Mouse (Mus musculus) adrenal gland, adult 2 months (tissue): Measurements from ENCODE around the gene Gm21762. TPM values are rescaled to one million over a fixed set of nuclear protein-coding genes. Genes with fewer than 3 reads are reported as not detected.
"Not testable (repeated sequence)": the region's sequence is repeated elsewhere in the genome, so short reads cannot be mapped to it uniquely, and the experiment has no call there.

ENCODE experiments used
- DNase-seq: peaks from one replicate; pipeline ENCODE4 v3.0.0; 2021
- long read RNA-seq: library from polyadenylated mRNA; stranded (forward); transcript quantifications from one replicate; pipeline ENCODE4 v2.0.0, GENCODE M21; 2021
- polyA plus RNA-seq: library from polyadenylated mRNA; depleted of rRNA; stranded (reverse); fragments of >200 nt; gene quantifications from 2 replicates; pipeline ENCODE4 v1.2.3, GENCODE M21; 2012; rRNA removed
- total RNA-seq, 2 experiments: library from RNA; stranded (reverse); gene quantifications; 2 replicates each; pipeline ENCODE4 v1.2.3; 2021

Gene Gm21762
- total RNA-seq (not detected), polyA plus RNA-seq (0.27 TPM in 1 of 2 replicates, not detected in the other)
- long read RNA-seq: 0 reads

DNA sequence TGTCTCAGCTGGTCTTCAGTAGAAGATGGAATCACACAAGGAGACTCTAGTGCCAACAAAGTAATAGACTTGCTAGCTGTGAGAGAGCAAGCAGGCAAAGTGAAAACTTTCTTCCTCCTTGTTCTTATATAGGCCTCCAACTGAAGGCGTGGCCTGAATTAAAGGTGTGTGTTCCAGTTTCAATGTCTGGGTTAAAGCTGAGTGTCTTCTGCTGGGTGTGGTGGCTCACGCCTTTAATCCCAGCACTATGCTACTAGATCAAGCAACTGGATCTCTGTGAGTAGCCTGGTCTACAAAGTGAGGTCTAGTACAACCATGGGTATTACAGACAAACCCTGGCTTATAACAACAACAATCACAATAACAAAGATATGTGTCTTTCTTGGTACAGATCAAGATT lies at the start of gene Gm21762:
Gene Gm21762 (minus strand): TSS at position 101 of the 400 bp plus-strand sequence.
- not testable (repeated sequence) for DNase-seq

DNA sequence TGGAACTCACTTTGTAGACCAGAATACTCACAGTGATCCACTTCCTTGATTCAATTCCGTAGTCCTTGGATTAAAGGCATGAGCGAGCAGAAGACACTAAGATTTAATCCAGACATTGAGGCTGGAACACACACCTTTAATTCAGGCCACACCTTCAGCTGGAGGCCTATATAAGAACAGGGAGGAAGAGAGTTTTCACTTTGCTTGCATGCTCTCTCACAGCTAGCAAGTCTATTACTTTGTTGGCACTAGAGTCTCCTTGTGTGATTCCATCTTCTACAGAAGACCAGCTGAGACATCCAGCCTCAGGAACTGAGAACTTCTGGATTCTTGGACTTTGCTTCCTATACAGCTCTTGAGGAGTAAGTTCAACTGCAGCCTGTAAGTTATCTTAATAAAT lies 47.1 kb upstream of the Gm21762 start, which contains the start of gene AF067061:
Gene AF067061 (plus strand): TSS at position 245 of the 400 bp plus-strand sequence.
- not testable (repeated sequence) for DNase-seq

DNA sequence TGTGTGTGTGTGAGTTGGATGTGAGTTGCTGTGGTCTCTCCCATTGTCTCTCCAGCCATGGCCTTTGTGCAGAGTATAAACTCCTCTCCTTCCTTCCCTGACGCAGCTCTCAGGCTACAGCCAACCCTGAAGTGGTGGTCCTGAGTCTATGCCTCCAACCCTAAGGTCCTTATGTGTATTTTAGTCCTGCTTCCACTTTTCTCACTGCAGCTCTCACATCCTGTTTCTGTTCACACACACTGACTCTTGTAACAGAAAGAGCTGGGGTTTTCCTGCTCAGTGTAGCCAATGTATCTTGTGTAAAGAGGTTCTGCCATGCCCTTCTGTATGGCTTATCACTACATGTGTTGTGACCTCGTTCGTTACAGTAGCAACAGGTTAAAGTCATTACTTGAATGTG lies 44.0 kb upstream of the Gm21762 start:
- not testable (repeated sequence) for DNase-seq

DNA sequence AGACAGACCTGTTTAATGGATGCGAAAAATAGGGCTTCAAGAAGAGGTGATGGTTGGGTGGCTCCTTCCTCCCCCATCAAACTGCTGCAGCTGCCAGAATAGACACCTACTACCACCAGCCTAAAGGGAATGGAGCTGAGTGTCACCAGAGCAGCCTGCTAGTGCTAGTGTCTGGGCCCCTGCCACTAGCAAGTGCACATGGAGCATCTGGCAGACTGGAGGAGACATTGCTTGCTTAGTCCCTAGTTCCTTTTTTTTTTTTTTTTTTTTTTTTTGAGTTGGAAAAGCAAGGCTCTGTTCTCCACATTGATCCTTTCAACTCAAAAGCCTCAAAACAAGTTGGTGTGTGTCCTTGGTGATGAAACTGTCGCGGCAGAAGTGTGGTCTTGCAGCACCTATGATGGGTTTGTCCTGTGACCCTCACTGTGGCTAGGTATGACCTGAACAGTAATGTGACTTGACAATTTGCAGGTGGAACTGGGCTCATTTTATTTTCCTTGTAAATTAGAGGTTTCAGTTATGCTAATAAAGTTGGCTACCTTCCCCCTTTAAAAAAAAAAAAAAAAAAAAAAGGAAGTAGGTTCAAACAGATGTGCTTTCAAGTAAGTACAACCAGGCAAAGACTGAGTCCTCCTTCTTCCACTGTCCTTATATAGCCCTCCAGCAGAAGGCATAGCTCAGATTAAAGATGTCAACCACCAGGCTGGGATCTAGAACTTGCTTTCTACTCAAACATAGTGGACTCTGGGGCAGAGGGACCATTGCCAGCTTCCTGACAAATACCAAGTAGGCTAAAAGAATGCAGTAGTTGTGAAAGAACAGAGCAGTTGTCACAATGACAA lies 43.3 kb upstream of the Gm21762 start:
- DNase-seq: not testable (repeated sequence)

DNA sequence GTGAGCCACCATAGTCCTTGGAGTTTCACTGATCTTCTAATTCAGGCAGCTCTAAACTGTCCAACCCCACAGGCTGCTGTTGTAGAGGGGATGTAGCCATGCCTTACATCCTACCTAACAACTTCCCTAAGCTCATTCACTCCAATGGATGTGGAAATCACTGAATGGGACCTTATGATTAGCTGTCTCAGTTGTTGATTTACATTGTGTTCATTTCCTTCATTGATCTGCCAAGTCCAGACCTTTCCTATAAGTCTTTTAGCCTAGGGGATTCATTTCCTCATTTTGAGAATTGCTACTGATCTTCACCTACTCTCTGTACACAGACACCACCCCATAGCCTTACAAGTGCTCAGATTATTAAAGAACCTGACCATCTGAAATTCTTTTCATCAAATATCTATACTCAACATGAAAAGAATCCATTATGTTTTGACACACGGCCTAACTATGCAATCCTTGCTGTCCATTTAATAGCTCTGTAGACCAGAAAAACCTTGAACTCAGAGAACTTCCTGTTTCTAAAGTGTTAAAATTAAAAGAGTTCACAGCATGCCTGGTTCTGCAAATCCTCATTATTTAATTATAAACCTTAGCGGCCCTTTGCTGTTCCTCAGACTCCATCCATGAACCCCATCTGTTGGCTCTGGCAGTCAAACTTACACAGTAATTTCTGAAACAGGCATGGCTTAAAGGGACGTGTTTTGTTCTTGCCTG lies 35.6 kb upstream of the Gm21762 start:
- DNase-seq: not testable (repeated sequence)

DNA sequence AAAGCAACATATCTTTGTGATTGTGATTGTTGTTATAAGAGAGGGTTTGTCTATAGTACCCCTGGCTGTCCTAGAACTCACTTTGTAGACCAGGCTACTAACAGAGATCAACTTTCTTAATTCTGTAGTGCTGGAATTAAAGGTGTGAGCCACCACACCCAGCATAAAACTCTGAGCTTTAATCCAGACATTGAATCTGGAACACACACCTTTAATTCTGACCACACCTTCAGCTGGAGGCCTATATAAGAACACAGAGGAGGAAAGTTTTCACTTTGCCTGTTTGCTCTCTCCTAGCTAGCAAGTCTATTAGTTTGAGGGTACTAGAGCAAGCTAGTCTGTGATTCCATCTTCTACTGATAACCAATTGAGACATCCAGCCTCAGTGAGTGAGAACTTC lies 23.1 kb upstream of the Gm21762 start, which contains the start of gene Gm21731:
Gene Gm21731 (plus strand): TSS at position 301 of the 400 bp plus-strand sequence.
- DNase-seq: not testable (repeated sequence)

DNA sequence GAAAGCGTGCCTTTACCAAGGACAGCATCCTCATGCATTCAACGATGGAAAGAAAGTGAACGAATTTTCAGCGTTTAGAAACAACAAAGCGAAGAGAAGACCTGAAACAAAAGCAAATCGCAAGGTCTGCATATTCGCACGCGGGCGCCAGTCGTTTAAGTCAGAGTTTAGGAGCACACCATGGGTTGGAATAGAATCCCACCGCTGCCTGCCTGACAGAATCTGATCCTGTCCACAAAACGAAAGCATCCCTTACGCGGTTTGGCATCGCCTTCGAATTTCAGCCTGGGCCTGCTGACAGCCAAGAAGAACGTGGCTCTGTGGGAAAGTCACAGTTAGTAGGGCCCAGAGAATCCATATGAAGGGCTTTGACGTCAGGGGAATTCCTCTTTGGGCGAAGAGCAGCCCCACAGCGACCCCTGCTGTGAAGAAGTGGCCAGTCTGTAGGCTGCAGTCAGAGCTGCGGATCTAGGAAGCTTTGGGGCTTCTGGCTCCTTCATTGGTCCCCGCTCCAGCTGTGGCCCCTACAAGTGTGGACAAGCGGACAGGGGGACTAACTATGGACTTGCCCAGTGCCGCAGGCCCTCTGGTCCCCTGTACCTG lies 16.8 kb upstream of the Gm21762 start:
- not testable (repeated sequence) for DNase-seq

DNA sequence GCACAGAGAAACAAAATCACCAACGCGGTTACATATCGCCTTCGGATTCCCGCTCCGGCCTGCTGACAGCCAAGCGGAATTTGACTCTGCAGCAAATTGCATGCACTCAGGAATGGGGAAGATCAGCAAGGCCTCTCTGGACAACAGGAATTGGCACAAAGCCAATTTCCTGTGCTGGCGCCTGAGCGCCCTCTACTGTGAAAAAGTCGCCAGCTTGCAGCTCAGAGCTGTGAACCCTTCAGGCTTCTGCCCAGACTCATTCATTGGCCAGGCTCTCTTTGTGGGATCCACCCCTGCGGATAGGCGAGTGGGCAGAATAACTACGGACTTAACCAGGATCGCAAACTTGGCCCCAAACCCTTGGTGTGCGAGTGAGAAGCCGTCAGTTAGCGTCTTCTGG lies 16.1 kb upstream of the Gm21762 start:
- DNase-seq: not testable (repeated sequence)

DNA sequence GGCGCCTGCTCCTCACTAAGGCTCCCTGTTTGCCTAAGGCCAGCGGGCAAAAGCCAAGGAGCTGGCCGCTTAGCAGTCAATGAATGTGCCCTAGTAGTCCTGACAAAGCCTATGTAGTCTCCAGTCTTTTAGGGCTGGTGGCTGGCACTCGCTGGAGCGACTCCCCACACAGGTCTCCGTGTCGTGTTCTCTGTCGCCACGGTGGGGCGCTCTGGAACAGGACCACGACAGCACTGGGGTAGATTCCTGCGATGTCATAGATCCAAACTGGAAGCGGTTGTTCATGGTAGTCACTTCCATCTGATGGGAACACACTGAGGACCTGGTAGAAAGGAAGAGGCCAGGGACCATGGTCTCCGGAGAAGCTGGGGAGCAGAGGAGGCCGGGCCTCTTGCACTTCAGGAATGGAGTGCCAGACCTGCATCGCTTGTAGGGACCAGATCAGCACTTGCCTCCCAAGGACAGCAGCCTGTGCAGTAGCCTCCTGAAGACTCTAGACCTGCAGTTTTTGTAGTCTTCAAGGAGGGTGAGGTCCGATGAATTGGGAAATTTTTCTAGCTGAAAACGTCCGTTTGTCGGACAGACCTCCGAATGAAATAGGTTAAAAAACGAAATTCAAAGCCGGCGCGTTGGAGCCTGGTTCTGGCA lies 7.4 kb upstream of the Gm21762 start:
- not testable (repeated sequence) for DNase-seq

DNA sequence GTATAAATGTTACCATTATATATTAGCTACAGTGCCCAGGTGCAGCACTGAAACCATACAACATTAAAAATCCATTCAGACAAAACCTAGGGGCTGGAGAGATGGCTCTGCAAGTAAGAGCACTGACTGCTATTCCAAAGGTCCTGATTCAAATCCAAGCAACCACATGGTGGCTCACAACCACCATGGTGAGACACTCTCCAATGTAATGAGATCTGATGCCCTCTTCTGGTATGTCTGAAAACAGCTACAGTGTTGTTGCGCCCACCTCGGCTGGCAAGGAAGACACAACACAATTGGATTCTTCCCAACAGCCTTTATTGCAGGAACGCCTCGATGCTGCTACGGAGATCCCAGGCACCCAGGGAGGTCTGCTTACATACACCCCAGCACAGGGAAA lies 5.2 kb upstream of the Gm21762 start:
- DNase-seq: not testable (repeated sequence)

DNA sequence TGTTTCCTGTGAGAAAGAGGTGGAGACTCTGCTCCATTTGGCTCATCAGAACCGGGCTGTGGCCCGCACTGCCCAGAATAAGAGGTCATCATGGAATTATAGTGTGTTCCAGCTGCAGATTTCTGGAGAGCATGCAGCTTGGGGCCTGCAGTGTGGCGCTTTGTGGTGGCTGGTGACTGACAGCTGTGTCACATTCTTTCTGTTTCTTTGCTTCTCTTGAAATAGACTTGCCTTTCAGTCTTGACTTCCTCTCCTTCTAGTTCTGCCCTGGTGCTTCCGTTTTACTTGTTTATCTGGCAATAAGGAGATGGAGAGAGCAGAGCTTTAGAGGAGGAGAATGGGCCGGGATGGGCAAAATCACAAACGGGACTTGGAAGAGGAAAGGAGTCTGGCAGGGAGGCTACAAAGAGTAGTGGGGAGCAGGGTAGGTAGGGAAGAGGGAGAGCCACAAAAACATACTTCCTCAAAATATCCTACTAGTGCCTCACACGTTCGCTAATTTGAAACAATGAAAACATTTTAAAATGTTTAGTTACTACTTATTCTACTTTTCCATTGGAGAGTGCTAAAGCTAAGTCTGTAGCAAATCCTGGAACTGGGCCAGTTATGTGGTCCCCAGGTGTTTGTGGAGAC lies 19.4 kb downstream of the Gm21762 start:
- DNase-seq: not testable (repeated sequence)

DNA sequence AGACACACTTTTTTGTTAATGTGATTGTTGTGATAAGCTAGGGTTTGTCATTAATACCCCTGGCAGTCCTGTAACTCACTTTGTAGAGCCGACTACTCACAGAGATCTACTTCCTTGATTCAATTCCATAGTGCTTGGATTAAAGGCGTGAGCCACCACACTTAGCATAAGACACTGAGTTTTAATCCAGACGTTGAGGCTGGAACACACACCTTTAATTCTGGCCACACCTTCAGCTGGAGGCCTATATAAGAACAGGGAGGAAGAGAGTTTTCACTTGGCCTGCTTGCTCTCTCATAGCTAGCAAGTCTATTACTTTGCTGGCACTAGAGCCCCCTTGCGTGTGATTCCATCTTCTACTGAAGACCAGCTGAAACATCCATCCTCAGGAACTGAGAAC lies 43.6 kb downstream of the Gm21762 start, which contains the start of gene Gm21818:
Gene Gm21818 (plus strand): TSS at position 301 of the 400 bp plus-strand sequence.
- not testable (repeated sequence) for DNase-seq

DNA sequence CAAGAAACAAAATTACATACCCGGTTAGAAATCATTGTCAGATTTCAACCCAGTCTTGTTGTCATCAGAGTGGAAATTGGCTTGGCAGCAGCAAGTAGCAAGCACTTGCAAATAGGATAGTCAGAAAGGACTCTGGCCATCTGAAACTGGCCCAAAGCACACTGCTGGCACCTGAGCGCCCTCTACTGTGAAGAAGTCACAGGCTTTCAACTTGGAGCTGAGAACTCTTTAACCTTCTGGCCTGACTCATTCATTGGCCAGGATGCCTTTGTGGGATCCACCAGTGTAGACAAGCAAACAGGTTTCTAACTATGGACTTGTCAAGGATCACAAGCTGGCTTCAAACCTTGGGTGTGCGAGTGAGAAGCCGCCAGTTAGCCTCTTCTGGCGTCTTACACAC lies 47.4 kb downstream of the Gm21762 start:
- DNase-seq: peak; percentile 59

Other genes with a start within 250 kb of the Gm21762 start
- gene Gm36079, start 188.9 kb downstream of the Gm21762 start, total RNA-seq: not detected
- 0.63 TPM in 1 of 2 replicates, not detected in the other for gene Gm36079, start 188.9 kb downstream of the Gm21762 start, polyA plus RNA-seq
- gene Gm21188, start 163.8 kb downstream of the Gm21762 start, total RNA-seq: not detected
- 0.16 TPM in 1 of 2 replicates, not detected in the other for gene Gm21188, start 163.8 kb downstream of the Gm21762 start, polyA plus RNA-seq
- gene Gm20767, start 75.7 kb downstream of the Gm21762 start, total RNA-seq: not detected
- gene Gm20767, start 75.7 kb downstream of the Gm21762 start, polyA plus RNA-seq: not detected in 2 replicates
- not detected for gene Gm21818, start 43.5 kb downstream of the Gm21762 start, total RNA-seq
- gene Gm21818, start 43.5 kb downstream of the Gm21762 start, polyA plus RNA-seq: not detected in 2 replicates
- not detected for gene Gm21731, start 23.2 kb upstream of the Gm21762 start, total RNA-seq
- not detected in 2 replicates for gene Gm21731, start 23.2 kb upstream of the Gm21762 start, polyA plus RNA-seq
- not detected for gene AF067061, start 47.2 kb upstream of the Gm21762 start, total RNA-seq
- gene AF067061, start 47.2 kb upstream of the Gm21762 start, polyA plus RNA-seq: not detected in 2 replicates
- gene BC147527, start 84.4 kb upstream of the Gm21762 start, total RNA-seq: not detected
- 0.20 TPM in 1 of 2 replicates, not detected in the other for gene BC147527, start 84.4 kb upstream of the Gm21762 start, polyA plus RNA-seq
- not detected for gene Tcstv3, start 100.9 kb upstream of the Gm21762 start, total RNA-seq
- not detected in 2 replicates for gene Tcstv3, start 100.9 kb upstream of the Gm21762 start, polyA plus RNA-seq